Mouse (Mus musculus) central nervous system, embryonic 14 days (tissue): ENCODE measurements around the gene Ceacam13. TPM values are rescaled to one million over a fixed set of nuclear protein-coding genes. Genes with fewer than 3 reads are reported as not detected.

Experiments used
- polyA plus RNA-seq: library from polyadenylated mRNA; depleted of rRNA; stranded (reverse); fragments of >200 nt; gene quantifications from 2 replicates; pipeline ENCODE4 v1.2.3, GENCODE M21; 2012; rRNA removed

Ceacam13 gene
- not detected in 2 replicates for polyA plus RNA-seq

GRCm38 (mm10) chr7:18009589-18009988 lies at the start of gene Ceacam13:
Ceacam13 (plus strand) TSS chr7:18009889.

GRCm38 (mm10) chr7:17971824-17972223 lies 37.9 kb upstream of the Ceacam13 start, which contains the start of gene Ceacam11:
Ceacam11 (plus strand) TSS chr7:17972124.

GRCm38 (mm10) chr7:18065629-18066028 lies 55.9 kb downstream of the Ceacam13 start, which contains the start of gene Ceacam12:
Ceacam12 (plus strand) TSS chr7:18065929.

Other genes with a start within 250 kb of the Ceacam13 start
- not detected in 2 replicates for gene Ceacam14, start 197.3 kb upstream of the Ceacam13 start, polyA plus RNA-seq
- not detected in 2 replicates for gene Gm5155, start 138.1 kb upstream of the Ceacam13 start, polyA plus RNA-seq
- 0.05 TPM in 1 of 2 replicates, not detected in the other for gene Ceacam11, start 37.8 kb upstream of the Ceacam13 start, polyA plus RNA-seq
- gene Ceacam12, start 56.0 kb downstream of the Ceacam13 start, polyA plus RNA-seq, result not detected in 2 replicates
- gene Igfl3, start 166.6 kb downstream of the Ceacam13 start, polyA plus RNA-seq, result not detected in 2 replicates
- 0.04 TPM in 1 of 2 replicates, not detected in the other for gene Mill1, start 235.5 kb downstream of the Ceacam13 start, polyA plus RNA-seq